Mouse (Mus musculus): ENCODE data around the gene Appl1.
A peak's percentile ranks its signal among the peaks of the same experiment; 100 is the strongest.
"Not testable (repeated sequence)": the region's sequence is repeated elsewhere in the genome, so short reads cannot be mapped to it uniquely, and the experiment has no call there.

Gene Appl1

DNA sequence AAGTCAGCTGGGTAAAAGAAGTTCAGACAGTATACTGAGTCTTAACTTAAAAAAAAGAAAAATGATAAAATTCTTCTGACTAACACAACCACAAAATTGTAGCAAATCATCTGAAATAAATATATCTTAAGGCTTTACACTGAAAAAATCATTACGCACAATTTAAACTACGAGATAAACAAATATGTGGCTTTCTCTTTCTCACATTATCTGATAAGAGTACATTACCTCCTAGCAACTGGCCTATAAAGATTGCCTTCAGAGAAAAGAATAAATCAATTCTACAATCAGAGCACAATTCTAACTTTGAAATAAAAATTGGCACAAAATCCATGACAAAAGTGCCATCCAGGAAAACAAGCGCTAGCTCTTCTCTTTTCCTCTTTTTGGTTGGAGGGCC lies 1.9 kb downstream of the Appl1 start:
- DNase-seq (ENCODE audit: low spot score in 2 of 2) = no peak

DNA sequence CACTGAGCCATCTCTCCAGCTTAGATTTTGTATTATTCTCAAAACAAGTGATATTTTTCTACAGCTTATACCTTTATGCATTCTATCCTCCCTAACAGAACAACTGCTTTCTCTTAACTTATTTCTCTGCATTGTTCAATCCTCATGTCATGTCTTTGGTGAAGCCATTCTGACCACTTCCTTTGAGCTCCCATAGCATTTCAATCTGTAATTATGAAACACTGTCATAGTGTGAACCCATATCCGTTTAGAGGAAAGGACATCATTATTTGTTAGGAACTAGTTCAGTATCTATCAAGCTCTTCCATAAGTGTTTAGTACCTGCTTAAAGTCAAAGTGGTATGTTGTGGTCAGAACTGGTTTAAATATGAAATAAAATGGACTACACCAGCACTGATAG lies 10.5 kb downstream of the Appl1 start:
- no peak for DNase-seq (ENCODE audit: low spot score in 2 of 2)

DNA sequence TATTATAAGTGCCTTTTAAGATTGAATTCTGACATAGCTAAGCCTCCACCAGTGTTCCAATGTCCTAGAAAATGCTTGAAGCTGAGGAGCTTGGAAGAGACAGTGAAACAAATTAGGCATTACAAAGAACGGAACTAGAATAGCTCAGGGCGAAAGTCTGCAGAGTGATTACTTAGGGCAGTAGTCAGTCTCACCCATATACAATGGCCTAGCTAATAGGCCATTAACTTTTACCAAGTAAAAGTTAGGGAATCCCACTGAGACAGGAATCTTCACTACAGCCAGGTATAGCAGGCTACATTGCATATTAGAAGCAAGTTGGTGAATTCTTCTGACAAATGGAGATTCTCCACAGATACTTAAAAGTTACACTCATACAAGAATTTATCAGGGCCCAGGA lies 14.9 kb downstream of the Appl1 start:
- not testable (repeated sequence) for DNase-seq (ENCODE audit: low spot score in 2 of 2)

DNA sequence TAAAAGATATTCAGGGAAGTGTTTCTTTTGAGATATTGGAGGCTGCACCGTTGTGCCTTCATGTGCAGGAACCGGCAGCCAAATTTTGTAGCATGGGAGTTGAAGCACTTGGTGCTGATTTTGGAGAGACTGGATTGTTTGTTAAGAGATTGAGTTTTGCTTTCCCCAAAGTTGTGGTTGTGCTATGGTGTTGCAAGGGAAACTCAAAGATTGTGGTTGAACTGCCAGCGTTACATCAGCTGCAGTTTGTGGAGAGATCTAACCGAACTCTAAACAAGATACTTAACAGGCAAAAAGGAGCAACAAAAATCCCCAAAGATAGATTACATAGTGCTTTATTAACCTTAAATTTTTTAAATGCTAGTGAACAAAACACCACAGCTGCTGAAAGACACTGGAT lies 35.5 kb downstream of the Appl1 start:
- no peak for DNase-seq (ENCODE audit: low spot score in 2 of 2)

DNA sequence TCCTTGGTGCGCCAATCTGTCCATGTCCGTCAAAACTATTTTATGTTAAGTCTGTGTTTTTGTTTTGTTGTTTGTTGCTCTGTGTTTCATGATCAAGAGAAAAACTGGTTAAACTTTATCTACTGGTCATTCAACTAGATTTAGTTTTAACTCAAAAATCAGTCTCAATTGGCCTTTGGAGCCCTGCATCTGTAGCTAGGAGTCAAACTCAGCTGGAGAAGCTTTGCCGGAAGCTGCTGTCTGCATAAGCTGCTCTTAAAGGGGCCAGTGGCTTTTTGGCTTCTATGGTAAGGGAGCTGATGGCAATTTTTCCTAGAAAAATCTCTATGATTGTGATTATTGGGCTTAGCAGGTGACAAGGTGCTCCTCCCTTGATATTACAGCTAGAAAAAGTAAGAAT lies 36.1 kb downstream of the Appl1 start:
- DNase-seq (ENCODE audit: low spot score in 2 of 2) = no peak

DNA sequence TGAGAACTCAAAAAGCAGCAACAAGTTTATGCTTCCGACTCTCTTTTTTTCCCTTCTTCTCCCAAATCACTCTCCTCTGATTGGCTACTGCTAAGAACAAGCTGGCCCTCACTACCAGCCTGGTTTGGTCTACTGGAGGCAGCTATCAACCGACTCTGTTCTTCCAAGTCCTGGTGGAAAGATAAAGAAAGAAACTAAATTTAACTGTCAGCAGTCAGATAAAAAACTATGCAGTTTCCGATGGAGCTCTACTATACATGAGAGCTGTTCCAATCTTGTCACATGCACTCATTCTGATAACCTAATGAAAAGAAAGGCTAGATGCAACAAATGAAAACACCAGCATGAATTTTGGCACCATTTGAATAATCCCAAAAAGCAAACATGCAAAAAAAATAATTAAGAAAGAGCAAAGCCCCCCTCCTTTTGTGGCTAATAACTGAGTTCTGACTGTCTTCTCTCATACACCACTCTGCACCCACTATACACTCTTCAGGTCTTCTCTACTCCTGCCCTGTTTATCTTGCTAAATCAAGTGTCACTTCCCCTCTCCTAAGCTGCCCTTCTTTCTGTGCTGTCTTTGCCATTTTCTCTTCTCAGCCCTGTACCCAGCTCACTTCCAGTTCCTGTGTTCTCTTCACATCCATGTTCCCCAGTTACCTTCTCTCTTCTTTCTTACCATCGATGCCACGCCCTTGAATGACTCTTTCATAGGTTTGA lies 47.2 kb downstream of the Appl1 start:
- no peak for DNase-seq (ENCODE audit: low spot score in 2 of 2)

DNA sequence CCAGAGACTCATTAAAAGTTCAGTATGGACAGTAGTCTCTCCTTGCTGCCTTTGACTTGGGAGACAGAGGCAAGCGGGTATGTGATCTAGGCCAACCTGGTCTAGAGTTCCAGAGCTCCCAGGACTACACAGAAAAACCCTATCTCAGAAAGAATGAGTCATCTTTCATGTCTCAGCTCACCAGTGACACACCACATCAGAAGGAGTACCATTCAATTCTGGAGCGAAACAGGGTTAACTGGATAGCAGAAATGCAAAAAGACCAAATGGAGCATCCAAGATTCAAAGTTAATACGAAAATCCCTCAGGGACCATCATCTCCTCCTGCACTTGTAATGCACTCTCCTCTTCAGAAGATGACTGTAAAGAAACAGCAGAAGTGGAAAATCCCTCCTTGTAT lies 51.7 kb downstream of the Appl1 start:
- DNase-seq (ENCODE audit: low spot score in 2 of 2) = no peak

DNA sequence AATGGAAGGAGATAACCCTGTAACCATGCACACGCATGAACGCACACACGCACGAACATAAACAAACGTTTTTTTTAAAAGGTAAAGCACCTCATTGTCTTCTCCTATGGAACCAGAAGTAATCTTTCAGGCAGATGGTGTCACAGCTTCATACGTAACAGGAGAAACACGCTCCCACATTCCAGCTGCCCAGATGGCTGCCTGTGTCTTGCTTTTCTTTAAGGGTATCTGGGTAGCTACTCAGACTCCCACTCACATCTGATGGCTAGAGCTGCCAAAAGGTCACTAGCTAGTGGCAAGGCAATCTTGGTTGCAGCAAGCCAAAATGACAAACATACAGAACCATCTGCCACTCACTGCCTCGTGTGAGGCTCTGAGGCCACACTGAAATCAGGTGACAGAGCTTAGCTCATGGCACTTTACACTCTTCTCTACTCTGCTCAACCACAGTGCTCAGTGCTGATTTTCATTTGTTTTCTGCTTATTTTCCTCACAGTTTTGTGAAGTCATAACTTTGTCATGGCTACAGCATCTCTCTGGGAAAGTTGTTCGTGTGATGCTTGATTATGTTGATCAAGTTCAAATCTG lies 57.3 kb downstream of the Appl1 start:
- no peak for DNase-seq (ENCODE audit: low spot score in 2 of 2)

DNA sequence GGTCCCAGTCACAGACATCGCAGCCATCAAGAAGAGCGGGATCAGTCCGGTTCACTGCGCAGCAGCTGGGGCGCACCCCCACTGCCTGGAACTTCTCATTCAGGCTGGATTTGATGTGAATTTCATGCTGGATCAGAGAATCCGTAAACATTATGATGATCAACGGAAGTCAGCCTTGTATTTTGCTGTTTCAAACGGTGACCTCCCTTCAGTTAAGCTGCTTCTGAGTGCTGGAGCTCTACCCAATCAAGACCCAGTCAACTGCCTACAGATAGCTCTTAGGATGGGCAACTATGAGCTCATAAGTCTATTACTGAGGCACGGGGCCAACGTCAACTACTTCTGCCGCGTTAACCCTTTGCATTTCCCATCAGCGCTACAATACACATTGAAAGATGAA lies 59.2 kb downstream of the Appl1 start:
- DNase-seq (ENCODE audit: low spot score in 2 of 2) = no peak

DNA sequence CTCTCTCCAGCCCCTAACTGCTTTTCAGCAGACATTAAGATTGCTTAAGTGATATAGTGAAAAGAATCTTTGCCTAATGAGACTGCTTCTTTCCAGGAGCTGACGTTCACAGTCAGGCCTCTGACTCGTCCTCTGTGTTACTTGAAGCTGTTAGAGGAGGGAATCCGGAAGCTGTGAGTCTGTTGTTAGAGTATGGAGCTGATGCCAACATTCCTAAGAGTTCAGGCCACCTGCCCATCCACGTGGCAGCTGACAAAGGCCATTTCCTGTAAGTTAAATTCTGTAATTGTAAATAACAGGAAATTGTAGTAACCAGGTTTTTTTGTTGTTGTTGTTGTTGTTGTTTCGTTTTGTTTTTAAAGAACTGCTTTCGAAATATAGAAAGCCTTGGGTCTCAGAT lies 59.8 kb downstream of the Appl1 start:
- no peak for DNase-seq (ENCODE audit: low spot score in 2 of 2)

DNA sequence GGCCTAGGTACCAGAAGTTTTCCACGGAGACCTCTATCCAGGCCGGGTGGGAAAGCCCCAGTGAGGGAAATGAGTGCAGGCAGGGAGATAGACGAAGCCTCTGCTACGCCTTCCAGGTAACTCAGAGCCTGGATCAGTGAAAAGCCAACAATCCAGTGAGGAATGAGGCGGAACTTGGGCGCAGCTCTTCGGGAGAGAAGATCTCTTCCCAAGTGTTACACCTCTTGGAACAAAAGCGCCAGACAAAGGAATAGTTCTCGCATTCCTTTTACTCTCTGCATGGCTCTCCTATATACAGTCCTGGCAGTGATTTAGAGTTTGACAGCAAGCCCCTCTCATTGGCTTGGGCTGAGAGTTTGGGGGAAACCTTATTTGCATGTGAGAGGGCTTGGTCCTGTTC lies 60.6 kb downstream of the Appl1 start:
- not testable (repeated sequence) for DNase-seq (ENCODE audit: low spot score in 2 of 2)

DNA sequence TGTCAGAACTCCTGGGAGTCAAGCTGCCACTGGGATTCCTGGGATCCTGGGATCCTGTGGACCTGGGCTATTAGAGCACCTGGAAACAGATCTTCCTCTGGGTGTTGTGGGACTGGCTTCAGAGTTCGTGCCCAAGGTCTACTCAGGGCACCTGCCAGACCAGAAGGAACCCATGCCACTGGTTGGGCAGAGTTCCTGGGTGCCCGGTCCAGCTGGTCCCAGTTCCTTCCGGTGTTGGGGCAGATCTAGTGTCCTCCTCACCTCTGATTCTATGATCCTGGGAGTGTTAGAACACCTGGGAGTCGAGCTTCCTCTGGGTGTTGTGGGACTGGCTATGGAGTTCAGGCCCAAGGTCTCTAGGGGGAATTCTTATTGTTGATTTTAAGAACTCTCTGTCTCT lies 63.6 kb downstream of the Appl1 start:
- no peak for DNase-seq (ENCODE audit: low spot score in 2 of 2)

DNA sequence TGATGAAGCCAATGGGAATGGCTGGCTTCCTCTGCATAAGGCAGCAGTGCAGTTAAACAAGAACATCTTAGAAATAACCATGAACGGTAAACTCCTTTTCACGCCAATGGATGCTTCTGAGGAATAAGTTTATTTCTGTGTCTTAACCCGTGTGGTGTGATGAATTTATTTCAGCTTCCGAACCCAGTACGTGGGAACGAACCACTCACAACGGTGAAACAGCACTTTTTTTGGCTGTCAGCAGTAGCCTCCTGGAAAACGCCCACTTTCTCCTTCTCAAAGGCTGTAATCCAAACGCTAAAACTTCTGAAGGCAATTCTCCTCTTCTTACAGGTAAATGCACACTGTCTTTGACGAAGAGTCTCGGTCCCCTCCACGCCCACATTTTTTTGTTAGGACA lies 70.1 kb downstream of the Appl1 start:
- no peak for DNase-seq (ENCODE audit: low spot score in 2 of 2)

DNA sequence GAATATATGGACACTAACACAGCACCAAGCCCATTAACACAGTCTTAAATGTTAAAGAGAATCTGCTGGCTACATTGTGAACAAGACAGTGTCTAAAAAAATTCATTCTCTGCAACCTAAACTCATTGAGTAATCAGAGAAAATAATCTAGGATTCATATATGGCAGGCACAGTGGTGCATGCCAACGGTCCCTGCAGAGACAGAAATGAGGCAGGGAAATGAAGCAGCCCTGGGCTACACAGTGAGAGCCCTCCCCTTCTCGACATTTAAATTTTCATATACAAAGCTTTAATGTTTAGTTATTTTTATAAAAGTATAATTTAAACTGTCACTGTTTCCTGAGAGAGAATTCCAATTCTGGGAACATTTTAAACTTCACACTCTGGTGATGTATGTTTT lies 71.5 kb downstream of the Appl1 start:
- DNase-seq (ENCODE audit: low spot score in 2 of 2) = no peak

DNA sequence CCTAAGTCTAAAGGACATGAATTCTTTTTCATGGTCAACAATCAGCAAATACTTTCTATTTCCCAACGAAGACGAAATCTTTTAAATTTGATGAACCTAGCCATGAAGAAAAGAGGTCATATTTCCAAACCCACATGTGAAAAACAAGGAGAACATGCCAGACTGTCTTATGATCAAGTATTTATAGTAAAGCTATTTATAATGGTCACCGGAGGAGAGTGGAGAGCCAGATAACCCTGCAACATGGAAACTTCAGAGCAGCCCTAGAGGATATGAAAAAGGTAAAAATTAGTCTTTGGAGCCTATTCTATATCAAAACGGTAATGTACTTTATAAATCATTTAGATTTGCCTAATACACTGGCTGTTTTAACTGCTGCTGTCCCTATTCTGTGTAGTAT lies 76.6 kb downstream of the Appl1 start, which contains the start of gene Asb14:
Gene Asb14 (plus strand): TSS at position 166 of the 400 bp plus-strand sequence.
- DNase-seq (ENCODE audit: low spot score in 2 of 2) = no peak

DNA sequence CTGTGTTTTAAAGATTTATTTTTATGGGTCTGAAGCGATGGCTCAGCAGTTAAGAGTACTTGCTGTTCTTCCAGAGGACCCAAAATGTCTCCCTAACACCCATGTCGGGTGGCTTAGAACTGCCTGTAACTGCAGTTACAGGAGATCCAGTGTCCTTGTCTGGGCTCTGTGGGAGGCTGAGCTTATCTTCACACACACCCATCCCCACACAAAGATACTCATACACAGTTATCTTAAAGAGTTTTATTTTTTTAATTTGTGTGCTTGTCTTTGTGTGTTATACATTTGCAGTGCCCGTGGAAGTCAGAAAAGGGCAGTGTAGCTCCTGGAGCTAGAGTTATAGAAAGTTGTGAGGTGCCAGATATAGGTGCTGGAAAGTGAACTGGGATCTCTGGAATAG lies 80.3 kb downstream of the Appl1 start:
- DNase-seq (ENCODE audit: low spot score in 2 of 2) = no peak

DNA sequence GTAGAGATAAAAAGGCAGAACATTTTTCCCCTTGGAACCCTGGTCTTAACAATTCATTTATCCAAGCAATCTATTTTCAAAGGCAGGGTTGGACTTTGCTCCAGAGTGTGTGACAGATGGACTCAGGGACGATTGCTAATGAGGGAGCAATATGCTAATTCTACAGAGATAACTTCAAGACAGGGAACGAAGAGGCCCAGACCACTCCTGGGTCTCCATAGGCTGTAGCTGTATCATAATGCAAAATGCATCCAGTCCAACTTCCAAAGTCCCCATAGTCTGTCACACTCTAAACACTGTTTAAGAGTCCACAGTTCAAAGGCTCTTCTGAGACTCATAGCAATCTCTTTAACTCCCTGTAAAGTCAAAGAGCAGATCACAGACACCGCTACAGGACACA lies 83.8 kb downstream of the Appl1 start:
- no peak for DNase-seq (ENCODE audit: low spot score in 2 of 2)

DNA sequence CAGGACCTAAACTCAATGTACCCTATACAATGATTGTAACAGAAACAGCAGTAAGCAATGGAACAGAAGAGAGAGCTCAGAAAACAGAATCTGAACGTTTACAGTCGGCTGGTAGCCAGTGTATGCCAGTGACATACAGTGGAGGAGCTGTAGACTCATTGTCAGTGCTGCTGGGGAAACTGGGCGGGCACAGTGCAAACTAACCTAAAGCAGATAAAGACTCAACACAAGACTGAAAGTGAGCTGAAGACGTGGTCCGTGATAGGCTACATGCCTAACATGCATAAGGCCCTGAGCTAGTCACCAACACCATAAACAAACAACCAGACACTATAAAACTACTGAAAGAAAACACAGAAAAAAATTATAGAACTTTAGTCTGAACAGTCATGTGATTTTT lies 89.3 kb downstream of the Appl1 start:
- DNase-seq (ENCODE audit: low spot score in 2 of 2) = no peak

DNA sequence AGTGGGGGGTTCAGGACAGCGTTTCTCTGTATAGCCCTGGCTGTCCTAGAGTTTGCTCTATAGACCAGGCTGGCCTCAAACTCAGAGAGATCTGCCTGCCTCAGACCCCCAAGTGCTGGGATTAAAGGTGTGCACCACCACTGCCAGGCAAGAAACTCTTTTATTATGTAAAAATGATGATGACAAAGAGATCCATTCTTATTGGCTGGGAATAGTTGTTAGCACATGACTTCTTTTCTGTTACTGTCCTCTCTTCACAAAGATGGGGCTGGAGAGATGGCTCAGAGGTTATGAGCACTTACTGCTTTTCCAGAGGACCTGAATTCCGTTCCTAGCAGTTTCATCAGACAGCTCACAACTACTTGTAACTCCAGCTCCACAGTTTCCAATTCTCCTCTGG lies 91.1 kb downstream of the Appl1 start:
- DNase-seq (ENCODE audit: low spot score in 2 of 2) = no peak

DNA sequence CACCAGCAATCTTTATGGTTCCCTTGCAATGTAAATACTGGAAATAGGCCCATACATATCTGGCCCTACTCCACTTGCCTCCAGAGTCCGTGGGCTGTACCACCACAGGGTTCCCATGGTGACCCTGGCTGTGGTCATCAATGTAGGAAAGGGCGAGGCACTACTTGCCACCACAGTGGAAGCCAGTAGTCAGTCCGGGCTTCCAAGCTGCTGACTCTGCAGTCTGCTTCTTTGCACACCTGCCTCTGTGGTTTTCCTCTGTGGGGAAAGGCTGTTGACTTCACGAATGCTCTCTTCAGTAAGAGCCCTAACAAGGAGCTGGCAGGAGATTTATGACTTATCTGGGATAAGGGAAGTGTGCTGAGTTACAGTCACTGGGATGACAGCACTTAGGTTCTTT lies 92.3 kb downstream of the Appl1 start:
- DNase-seq (ENCODE audit: low spot score in 2 of 2) = peak; percentile 29 to 47

Data from thymus, postnatal 10 days (tissue).